Mouse (Mus musculus): ENCODE results near the gene Abcg3. TPM values are rescaled to one million over a fixed set of nuclear protein-coding genes. Genes with fewer than 3 reads are reported as not detected.

The Abcg3 gene
- 0.25 and 0.68 TPM in 2 replicates for polyA plus RNA-seq (2014; fragmentation: Nextera tagmentation; extraction: Ambion mirVana)

- Histone ChIP-seq H3K27me3 (ENCODE audit: control insufficient read depth, insufficient read depth, low read length) (no peaks in the 10 kb centered on the region), H3K27ac (ENCODE audit: low read depth, low read length) (no peak within 1 kb of the TSS), H3K36me3 (ENCODE audit: control insufficient read depth, insufficient read depth, low read length) (no peaks in the 10 kb centered on the region), H3K4me3 (ENCODE audit: low read depth, low read length) (no peak within 1 kb of the TSS), H3K4me2 (ENCODE audit: low read depth, low read length) (no peak within 1 kb of the TSS), H3K9ac (replicated peaks; ENCODE audit: low read depth, low read length) (no peak within 1 kb of the TSS), H3K4me1 (ENCODE audit: control insufficient read depth, insufficient read depth, low read length) (no peaks in the 10 kb centered on the region), H3K9me3 (ENCODE audit: control insufficient read depth, low read length) (no peaks in the 10 kb centered on the region)
- WGBS = 35% methylated on average over 12 of the region's 12 CpGs
- ATAC-seq (ENCODE audit: low read depth) = no peak
Measured at GRCm38 (mm10) chr5:104982535-104982934, at the start of gene Abcg3. TSS of gene Abcg3 (minus strand) at chr5:104982718.

GRCm38 (mm10) chr5:105012551-105012950 is 30.0 kb upstream of the Abcg3 start:
- Histone ChIP-seq H3K27ac (ENCODE audit: low read depth, low read length) (no peak overlapping the region), H3K27me3 (ENCODE audit: control insufficient read depth, insufficient read depth, low read length) (no peaks in the 10 kb centered on the region), H3K9ac (replicated peaks; ENCODE audit: low read depth, low read length) (no peak overlapping the region), H3K4me3 (ENCODE audit: low read depth, low read length) (no peak overlapping the region), H3K36me3 (ENCODE audit: control insufficient read depth, insufficient read depth, low read length) (no peaks in the 10 kb centered on the region), H3K4me1 (ENCODE audit: control insufficient read depth, insufficient read depth, low read length) (no peaks in the 10 kb centered on the region), H3K9me3 (ENCODE audit: control insufficient read depth, low read length) (no peaks in the 10 kb centered on the region), H3K4me2 (ENCODE audit: low read depth, low read length) (no peak overlapping the region)
- no peak for ATAC-seq (ENCODE audit: low read depth)
- WGBS = 84% methylated on average over 1 of the region's 1 CpGs

- no peak overlapping the region for H3K9ac ChIP-seq (replicated peaks; ENCODE audit: low read depth, low read length)
- no peaks in the 10 kb centered on the region for H3K36me3 ChIP-seq (ENCODE audit: control insufficient read depth, insufficient read depth, low read length)
- H3K9me3 ChIP-seq (ENCODE audit: control insufficient read depth, low read length) = no peaks in the 10 kb centered on the region
- ATAC-seq (ENCODE audit: low read depth) = no peak
- H3K4me3 ChIP-seq (ENCODE audit: low read depth, low read length) = no peak overlapping the region
- WGBS = 85% methylated on average over 4 of the region's 4 CpGs
- no peak overlapping the region for H3K4me2 ChIP-seq (ENCODE audit: low read depth, low read length)
- H3K4me1 ChIP-seq (ENCODE audit: control insufficient read depth, insufficient read depth, low read length) = no peaks in the 10 kb centered on the region
- no peaks in the 10 kb centered on the region for H3K27me3 ChIP-seq (ENCODE audit: control insufficient read depth, insufficient read depth, low read length)
- H3K27ac ChIP-seq (ENCODE audit: low read depth, low read length) = no peak overlapping the region
Measured at GRCm38 (mm10) chr5:105011570-105011969, 29.1 kb upstream of the Abcg3 start.

- ATAC-seq (ENCODE audit: low read depth) = no peak
- Histone ChIP-seq H3K9ac (replicated peaks; ENCODE audit: low read depth, low read length) (no peak overlapping the region), H3K27me3 (ENCODE audit: control insufficient read depth, insufficient read depth, low read length) (no peaks in the 10 kb centered on the region), H3K4me2 (ENCODE audit: low read depth, low read length) (no peak overlapping the region), H3K36me3 (ENCODE audit: control insufficient read depth, insufficient read depth, low read length) (no peaks in the 10 kb centered on the region), H3K9me3 (ENCODE audit: control insufficient read depth, low read length) (no peaks in the 10 kb centered on the region), H3K27ac (ENCODE audit: low read depth, low read length) (no peak overlapping the region), H3K4me3 (ENCODE audit: low read depth, low read length) (no peak overlapping the region), H3K4me1 (ENCODE audit: control insufficient read depth, insufficient read depth, low read length) (no peaks in the 10 kb centered on the region)
Measured at GRCm38 (mm10) chr5:105010376-105010775, 27.9 kb upstream of the Abcg3 start.

- Histone ChIP-seq H3K9ac (replicated peaks; ENCODE audit: low read depth, low read length) (no peak overlapping the region), H3K4me1 (ENCODE audit: control insufficient read depth, insufficient read depth, low read length) (no peaks in the 10 kb centered on the region), H3K4me3 (ENCODE audit: low read depth, low read length) (no peak overlapping the region), H3K36me3 (ENCODE audit: control insufficient read depth, insufficient read depth, low read length) (no peaks in the 10 kb centered on the region), H3K9me3 (ENCODE audit: control insufficient read depth, low read length) (no peaks in the 10 kb centered on the region), H3K27ac (ENCODE audit: low read depth, low read length) (no peak overlapping the region), H3K27me3 (ENCODE audit: control insufficient read depth, insufficient read depth, low read length) (no peaks in the 10 kb centered on the region), H3K4me2 (ENCODE audit: low read depth, low read length) (no peak overlapping the region)
- WGBS = 95% methylated on average over 2 of the region's 2 CpGs
- ATAC-seq (ENCODE audit: low read depth) = no peak
Measured at GRCm38 (mm10) chr5:104989411-104989810, 6.9 kb upstream of the Abcg3 start.

- no peaks in the 10 kb centered on the region for H3K4me1 ChIP-seq (ENCODE audit: control insufficient read depth, insufficient read depth, low read length)
- no peak overlapping the region for H3K4me3 ChIP-seq (ENCODE audit: low read depth, low read length)
- 58% methylated on average over 2 of the region's 2 CpGs for WGBS
- no peak overlapping the region for H3K9ac ChIP-seq (replicated peaks; ENCODE audit: low read depth, low read length)
- no peak overlapping the region for H3K4me2 ChIP-seq (ENCODE audit: low read depth, low read length)
- H3K36me3 ChIP-seq (ENCODE audit: control insufficient read depth, insufficient read depth, low read length) = no peaks in the 10 kb centered on the region
- no peaks in the 10 kb centered on the region for H3K27me3 ChIP-seq (ENCODE audit: control insufficient read depth, insufficient read depth, low read length)
- ATAC-seq (ENCODE audit: low read depth) = no peak
- no peak overlapping the region for H3K27ac ChIP-seq (ENCODE audit: low read depth, low read length)
- H3K9me3 ChIP-seq (ENCODE audit: control insufficient read depth, low read length) = no peaks in the 10 kb centered on the region
Measured at GRCm38 (mm10) chr5:104988000-104988399, 5.5 kb upstream of the Abcg3 start.

GRCm38 (mm10) chr5:104986706-104987105 is 4.2 kb upstream of the Abcg3 start:
- Histone ChIP-seq H3K27ac (ENCODE audit: low read depth, low read length) (no peak overlapping the region), H3K27me3 (ENCODE audit: control insufficient read depth, insufficient read depth, low read length) (no peaks in the 10 kb centered on the region), H3K4me1 (ENCODE audit: control insufficient read depth, insufficient read depth, low read length) (no peaks in the 10 kb centered on the region), H3K4me3 (ENCODE audit: low read depth, low read length) (no peak overlapping the region), H3K9me3 (ENCODE audit: control insufficient read depth, low read length) (no peaks in the 10 kb centered on the region), H3K36me3 (ENCODE audit: control insufficient read depth, insufficient read depth, low read length) (no peaks in the 10 kb centered on the region), H3K9ac (replicated peaks; ENCODE audit: low read depth, low read length) (no peak overlapping the region), H3K4me2 (ENCODE audit: low read depth, low read length) (no peak overlapping the region)
- WGBS = 53% methylated on average over 1 of the region's 1 CpGs
- ATAC-seq (ENCODE audit: low read depth) = no peak

GRCm38 (mm10) chr5:104979040-104979513 is 3.4 kb downstream of the Abcg3 start:
- WGBS = 64% methylated on average over 2 of the region's 2 CpGs
- no peaks in the 10 kb centered on the region for H3K4me1 ChIP-seq (ENCODE audit: control insufficient read depth, insufficient read depth, low read length)
- H3K36me3 ChIP-seq (ENCODE audit: control insufficient read depth, insufficient read depth, low read length) = no peaks in the 10 kb centered on the region
- H3K27ac ChIP-seq (ENCODE audit: low read depth, low read length) = no peak overlapping the region
- ATAC-seq (ENCODE audit: low read depth) = no peak
- no peaks in the 10 kb centered on the region for H3K27me3 ChIP-seq (ENCODE audit: control insufficient read depth, insufficient read depth, low read length)
- H3K4me3 ChIP-seq (ENCODE audit: low read depth, low read length) = no peak overlapping the region
- no peak overlapping the region for H3K9ac ChIP-seq (replicated peaks; ENCODE audit: low read depth, low read length)
- H3K9me3 ChIP-seq (ENCODE audit: control insufficient read depth, low read length) = no peaks in the 10 kb centered on the region
- H3K4me2 ChIP-seq (ENCODE audit: low read depth, low read length) = no peak overlapping the region

GRCm38 (mm10) chr5:104958141-104958793 is 24.3 kb downstream of the Abcg3 start:
- Histone ChIP-seq H3K4me2 (ENCODE audit: low read depth, low read length) (no peak overlapping the region), H3K36me3 (ENCODE audit: control insufficient read depth, insufficient read depth, low read length) (no peaks in the 10 kb centered on the region), H3K9ac (replicated peaks; ENCODE audit: low read depth, low read length) (no peak overlapping the region), H3K27me3 (ENCODE audit: control insufficient read depth, insufficient read depth, low read length) (no peaks in the 10 kb centered on the region), H3K4me3 (ENCODE audit: low read depth, low read length) (no peak overlapping the region), H3K27ac (ENCODE audit: low read depth, low read length) (no peak overlapping the region), H3K4me1 (ENCODE audit: control insufficient read depth, insufficient read depth, low read length) (no peaks in the 10 kb centered on the region), H3K9me3 (ENCODE audit: control insufficient read depth, low read length) (no peaks in the 10 kb centered on the region)
- WGBS = 85% methylated on average over 2 of the region's 2 CpGs
- no peak for ATAC-seq (ENCODE audit: low read depth)
